Mouse (Mus musculus): ENCODE measurements around the gene Gmeb1.

Gene Gmeb1

GRCm38 (mm10) chr4:132217781-132218180 is 43.6 kb downstream of the Gmeb1 start:
- no peak for DNase-seq (ENCODE audit: low spot score)

GRCm38 (mm10) chr4:132216602-132217001 is 44.8 kb downstream of the Gmeb1 start:
- DNase-seq (ENCODE audit: low spot score), result no peak

- DNase-seq (ENCODE audit: low spot score), result no peak
Measured at GRCm38 (mm10) chr4:132214847-132215246, 46.6 kb downstream of the Gmeb1 start.

GRCm38 (mm10) chr4:132211953-132212734 is 49.3 kb downstream of the Gmeb1 start, which contains the start of gene Ythdf2:
Gene Ythdf2 (minus strand): TSS chr4:132212303.
- peak; percentile 99 for DNase-seq (ENCODE audit: low spot score)

GRCm38 (mm10) chr4:132211091-132211942 is 50.1 kb downstream of the Gmeb1 start:
- DNase-seq (ENCODE audit: low spot score), result peak; percentile 42

GRCm38 (mm10) chr4:132210325-132210724 is 51.1 kb downstream of the Gmeb1 start:
- DNase-seq (ENCODE audit: low spot score), result peak; percentile 27

GRCm38 (mm10) chr4:132209299-132209698 is 52.1 kb downstream of the Gmeb1 start:
- no peak for DNase-seq (ENCODE audit: low spot score)

- DNase-seq (ENCODE audit: low spot score), result no peak
Measured at GRCm38 (mm10) chr4:132207280-132207679, 54.1 kb downstream of the Gmeb1 start.

- no peak for DNase-seq (ENCODE audit: low spot score)
Measured at GRCm38 (mm10) chr4:132198771-132199170, 62.6 kb downstream of the Gmeb1 start.

GRCm38 (mm10) chr4:132198285-132198712 is 63.1 kb downstream of the Gmeb1 start:
- DNase-seq (ENCODE audit: low spot score), result no peak

GRCm38 (mm10) chr4:132194975-132195374 is 66.4 kb downstream of the Gmeb1 start:
- no peak for DNase-seq (ENCODE audit: low spot score)

GRCm38 (mm10) chr4:132194373-132194772 is 67.0 kb downstream of the Gmeb1 start:
- no peak for DNase-seq (ENCODE audit: low spot score)

- DNase-seq (ENCODE audit: low spot score), result no peak
Measured at GRCm38 (mm10) chr4:132187826-132188401, 73.5 kb downstream of the Gmeb1 start.

GRCm38 (mm10) chr4:132183162-132183561 is 78.2 kb downstream of the Gmeb1 start:
- no peak for DNase-seq (ENCODE audit: low spot score)

GRCm38 (mm10) chr4:132181721-132182658 is 79.4 kb downstream of the Gmeb1 start:
- DNase-seq (ENCODE audit: low spot score), result no peak

- DNase-seq (ENCODE audit: low spot score), result peak; percentile 49
Measured at GRCm38 (mm10) chr4:132180710-132181109, 80.7 kb downstream of the Gmeb1 start.

- DNase-seq (ENCODE audit: low spot score), result peak; percentile 91
Measured at GRCm38 (mm10) chr4:132178630-132179059, 82.8 kb downstream of the Gmeb1 start.

- no peak for DNase-seq (ENCODE audit: low spot score)
Measured at GRCm38 (mm10) chr4:132176474-132176873, 84.9 kb downstream of the Gmeb1 start.

Data from MN1 (cell line).